Mouse (Mus musculus) spleen, postnatal 14 days (tissue): ENCODE results near the gene Dpep3.
A peak's percentile ranks its signal among the peaks of the same experiment; 100 is the strongest.
"Not testable (repeated sequence)": the region's sequence is repeated elsewhere in the genome, so short reads cannot be mapped to it uniquely, and the experiment has no call there.

Source experiments
- DNase-seq, 2 experiments: peaks; one replicate each; pipeline ENCODE4 v3.0.0; 2021 to 2022; ENCODE audit warnings: low spot score in 2 of 2

Dpep3 gene

GRCm38 (mm10) chr8:105979325-105979724 is at the start of gene Dpep3:
Dpep3 (minus strand) TSS chr8:105979429.
- no peak for DNase-seq

GRCm38 (mm10) chr8:106022483-106022882 is 43.3 kb upstream of the Dpep3 start:
- peak; percentile 57 to 76 for DNase-seq

GRCm38 (mm10) chr8:106018039-106018438 is 38.8 kb upstream of the Dpep3 start:
- no peak for DNase-seq

- no peak for DNase-seq
These were observed 37.9 kb upstream of the Dpep3 start for GRCm38 (mm10) chr8:106017130-106017529.

- no peak for DNase-seq
These were observed 37.1 kb upstream of the Dpep3 start for GRCm38 (mm10) chr8:106016284-106016683.

- DNase-seq: not testable (repeated sequence)
These were observed 33.0 kb upstream of the Dpep3 start for GRCm38 (mm10) chr8:106012203-106012602.

GRCm38 (mm10) chr8:106011643-106011986 is 32.4 kb upstream of the Dpep3 start, which contains the start of gene Ddx28:
Ddx28 (minus strand) TSS chr8:106011882.
- no peak for DNase-seq

GRCm38 (mm10) chr8:106010748-106011642 is 31.8 kb upstream of the Dpep3 start:
- peak; percentile 77 to 87 for DNase-seq

GRCm38 (mm10) chr8:106007891-106008290 is 28.7 kb upstream of the Dpep3 start:
- DNase-seq: not testable (repeated sequence)

GRCm38 (mm10) chr8:106007135-106007534 is 27.9 kb upstream of the Dpep3 start:
- DNase-seq: no peak

- no peak for DNase-seq
These were observed 27.2 kb upstream of the Dpep3 start for GRCm38 (mm10) chr8:106006413-106006812.

- no peak for DNase-seq
These were observed 26.6 kb upstream of the Dpep3 start, which contains the start of gene Dpep2nb for GRCm38 (mm10) chr8:106005875-106006274. Dpep2nb (minus strand) TSS chr8:106005975.

- DNase-seq: no peak
These were observed 25.4 kb upstream of the Dpep3 start for GRCm38 (mm10) chr8:106004538-106005207.

- no peak for DNase-seq
These were observed 22.7 kb upstream of the Dpep3 start for GRCm38 (mm10) chr8:106001908-106002307.

- no peak for DNase-seq
These were observed 19.7 kb upstream of the Dpep3 start for GRCm38 (mm10) chr8:105998971-105999370.

GRCm38 (mm10) chr8:105996359-105996758 is 17.1 kb upstream of the Dpep3 start:
- no peak for DNase-seq

GRCm38 (mm10) chr8:105993226-105993625 is 14.0 kb upstream of the Dpep3 start:
- no peak for DNase-seq

GRCm38 (mm10) chr8:105992499-105992898 is 13.3 kb upstream of the Dpep3 start:
- DNase-seq: peak; percentile 52 to 65

GRCm38 (mm10) chr8:105991546-105991945 is 12.3 kb upstream of the Dpep3 start:
- DNase-seq: no peak

- DNase-seq: peak; percentile 63 to 85
These were observed 11.7 kb upstream of the Dpep3 start, which contains the start of gene Dus2 for GRCm38 (mm10) chr8:105990856-105991387. Dus2 (plus strand) TSS chr8:105991337.

- DNase-seq: no peak
These were observed 9.3 kb upstream of the Dpep3 start for GRCm38 (mm10) chr8:105988546-105988945.

- DNase-seq: not testable (repeated sequence)
These were observed 4.2 kb upstream of the Dpep3 start for GRCm38 (mm10) chr8:105983406-105983805.
